11 mouse cellular contexts compared by ENCODE assay signal in genomic region chr7:36854308-36854707, GRCm38 (mm10).
"Had no signal": no experiment of that assay in that cellular context is flagged by ENCODE, and none has a peak within 500 bp of the region (broad histone marks: within the 10 kb centered on the region; RNA-seq: fewer than 3 reads in every experiment).

No protein-coding gene starts in this region.

- ATAC-seq: liver, embryonic 12.5 days had no signal

- H3K27me3 ChIP-seq: liver, embryonic 12.5 days; lung, embryonic 15.5 days; neural tube, embryonic 12.5 days had no signal

- DNase-seq: kidney, adult 11 months; kidney, postnatal 14 days; layer of hippocampus, postnatal 36 days; left cerebral cortex, postnatal 4 days; midbrain, embryonic 14.5 days; retina, postnatal 1 day; right cerebral cortex, postnatal 14 days; thymus, postnatal 4 days had no signal

- H3K36me3 ChIP-seq: liver, embryonic 12.5 days; lung, embryonic 15.5 days; neural tube, embryonic 12.5 days had no signal

- H3K9me3 ChIP-seq: liver, embryonic 12.5 days; lung, embryonic 15.5 days; neural tube, embryonic 12.5 days had no signal

- H3K4me1 ChIP-seq: liver, embryonic 12.5 days; lung, embryonic 15.5 days; neural tube, embryonic 12.5 days had no signal

- H3K4me3 ChIP-seq: liver, embryonic 12.5 days; lung, embryonic 15.5 days; neural tube, embryonic 12.5 days had no signal

- H3K4me2 ChIP-seq: liver, embryonic 12.5 days; lung, embryonic 15.5 days; neural tube, embryonic 12.5 days had no signal

- H3K9ac ChIP-seq: liver, embryonic 12.5 days; lung, embryonic 15.5 days; neural tube, embryonic 12.5 days had no signal

- H3K27ac ChIP-seq: liver, embryonic 12.5 days; lung, embryonic 15.5 days; neural tube, embryonic 12.5 days had no signal
